Mouse (Mus musculus): ENCODE results near the gene Ksr2.

DNA sequence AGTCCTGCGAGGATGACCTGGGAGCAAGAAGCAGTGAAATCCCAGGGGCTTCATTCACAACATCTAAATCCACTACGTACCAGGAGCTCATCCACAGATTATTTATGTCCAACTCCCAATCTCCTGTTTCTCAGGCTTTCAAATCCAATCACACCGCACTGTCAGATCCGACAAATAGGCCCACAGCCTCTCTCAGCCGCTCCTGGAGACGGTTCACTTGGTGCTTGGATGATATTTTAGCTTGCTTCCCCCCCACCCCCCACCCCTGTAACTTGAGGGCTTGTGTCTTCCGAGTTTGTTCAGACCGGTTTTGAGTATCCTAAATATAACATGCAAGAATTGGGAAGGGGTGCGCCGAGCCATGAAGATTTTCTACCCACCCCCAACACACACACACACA is 297.8 kb downstream of the Ksr2 start:
- TF ChIP-seq CTCF (IDR thresholded peaks at IDR 0.05; ENCODE audit: low read depth, low read length) (no peak), GATA1 (IDR thresholded peaks at IDR 0.05; ENCODE audit: borderline replicate concordance, low read length) (no peak), TAL1 (conservative IDR thresholded peaks at IDR 0.05; ENCODE audit: low read depth, low read length) (no peak)

Data from G1E (cell line).